Mouse (Mus musculus) stomach, embryonic 14.5 days (tissue): ENCODE measurements around the gene Tmem221. TPM values are rescaled to one million over a fixed set of nuclear protein-coding genes. Genes with fewer than 3 reads are reported as not detected.
"Not testable (repeated sequence)": the region's sequence is repeated elsewhere in the genome, so short reads cannot be mapped to it uniquely, and the experiment has no call there.

ENCODE experiments used
- ATAC-seq: fragments of 200-750 bp; cut with Nextera tagmentation; 2 replicates; pipeline ENCODE4 v1.8.0; 2017; ENCODE audit warnings: low read depth, moderate TSS enrichment; ENCODE audit not compliant: insufficient number of reproducible peaks, insufficient read depth, low FRiP score
- H3K27ac ChIP-seq: fragments of 300-500 bp; sonication (generic); 2 replicates; pipeline ENCODE4 v1.5.1; 2014; ENCODE audit warnings: mild to moderate bottlenecking, low read length, moderate library complexity, mixed read lengths
- H3K27me3 ChIP-seq: fragments of 300-500 bp; sonication (generic); 2 replicates; pipeline ENCODE4 v1.6.1; 2014; ENCODE audit warnings: low read length, control low read depth, mixed read lengths; ENCODE audit not compliant: control insufficient read depth, insufficient read depth
- H3K36me3 ChIP-seq: fragments of 300-500 bp; sonication (generic); 2 replicates; pipeline ENCODE4 v1.6.1; 2014; ENCODE audit warnings: mild to moderate bottlenecking, control low read depth, low read length, moderate library complexity, mixed read lengths; ENCODE audit not compliant: control insufficient read depth, insufficient read depth
- H3K4me1 ChIP-seq: fragments of 300-500 bp; sonication (generic); 2 replicates; pipeline ENCODE4 v1.6.1; 2014; ENCODE audit warnings: low read length, control low read depth, mixed read lengths; ENCODE audit not compliant: control insufficient read depth, insufficient read depth
- H3K4me2 ChIP-seq: fragments of 300-500 bp; sonication (generic); replicated peaks from 2 replicates; pipeline ENCODE4 v1.6.1; 2014; ENCODE audit warnings: low read depth, low read length, control low read depth
- H3K4me3 ChIP-seq: fragments of 300-500 bp; sonication (generic); 2 replicates; pipeline ENCODE4 v1.5.1; 2014; ENCODE audit warnings: low read depth, low read length, control low read depth
- H3K9ac ChIP-seq: fragments of 300-500 bp; sonication (generic); replicated peaks from 2 replicates; pipeline ENCODE4 v1.6.1; 2014; ENCODE audit warnings: low read depth, mild to moderate bottlenecking, control low read depth, low read length, moderate library complexity, mixed read lengths
- H3K9me3 ChIP-seq: fragments of 300-500 bp; sonication (generic); 2 replicates; pipeline ENCODE4 v1.6.1; 2016; ENCODE audit warnings: low read depth, low read length, control low read depth; ENCODE audit not compliant: control insufficient read depth
- WGBS: fragments of 180-500 bp; shearing (Covaris S2); extraction: QIAGEN DNeasy Blood & Tissue Kit; methylation state at CpG from one replicate; pipeline ENCODE4 v1.1.7; 2014; 5-methylcytosine and 5-hydroxymethylcytosine counted together
- polyA plus RNA-seq: library from polyadenylated mRNA; unstranded; fragments of >200 nt; fragmentation: Nextera tagmentation; extraction: Ambion mirVana; gene quantifications from 2 replicates; pipeline ENCODE4 v1.2.1, GENCODE M21; 2014

Gene Tmem221
- polyA plus RNA-seq, 1 experiment from 2014 or later, result 1.4 TPM

GRCm38 (mm10) chr8:71521634-71522033 is 37.0 kb downstream of the Tmem221 start:
- Histone ChIP-seq H3K9me3 (no peaks in the 10 kb centered on the region), H3K27me3 (0 out of 2 replicates have a peak, but pooled peaks cover 12% of the 10 kb centered on the region), H3K4me2 (no peak overlapping the region), H3K36me3 (no peaks in the 10 kb centered on the region), H3K27ac (no peak overlapping the region), H3K4me1 (peaks cover 10% of the 10 kb centered on the region; the same call in 1 of the 2 replicates), H3K9ac (no peak overlapping the region), H3K4me3 (no peak overlapping the region)
- 4% methylated on average over 17 of the region's 17 CpGs for WGBS
- ATAC-seq, result peak; percentile 78; the same call in 1 of the 2 replicates

DNA sequence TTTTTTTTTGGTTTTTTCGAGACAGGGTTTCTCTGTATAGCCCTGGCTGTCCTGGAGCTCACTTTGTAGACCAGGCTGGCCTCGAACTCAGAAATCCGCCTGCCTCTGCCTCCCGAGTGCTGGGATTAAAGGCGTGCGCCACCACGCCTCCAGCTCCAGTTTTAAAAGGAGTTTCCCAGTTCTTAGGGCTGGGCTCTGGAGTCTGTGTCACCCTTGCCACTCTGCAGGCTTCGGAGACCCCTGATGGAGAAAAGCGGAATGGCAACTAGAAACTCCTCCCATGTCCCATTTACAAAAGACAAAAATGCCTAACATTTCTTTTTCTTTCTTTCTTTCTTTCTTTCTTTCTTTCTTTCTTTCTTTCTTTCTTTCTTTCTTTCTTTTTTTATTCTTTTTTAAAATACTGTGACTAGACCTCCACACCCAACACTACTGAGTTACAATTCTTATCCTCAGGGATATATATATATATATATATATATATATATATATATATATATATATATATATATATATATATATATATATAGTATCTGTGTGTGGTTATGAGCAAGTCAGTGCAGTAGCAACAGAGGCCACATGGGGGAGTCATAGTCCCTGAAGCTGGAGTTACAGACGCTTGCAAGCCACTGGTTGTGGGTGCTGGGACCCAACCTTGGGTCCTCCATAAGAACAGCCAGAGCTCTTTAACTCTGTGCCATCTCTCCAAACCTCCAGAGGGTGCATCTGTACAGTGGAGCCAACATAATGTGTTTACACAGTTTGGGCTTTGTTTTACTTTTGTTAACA is 39.4 kb downstream of the Tmem221 start:
- not testable (repeated sequence) for ATAC-seq, H3K9ac ChIP-seq, H3K4me2 ChIP-seq, H3K4me3 ChIP-seq, H3K27ac ChIP-seq, H3K4me1 ChIP-seq, H3K9me3 ChIP-seq, H3K27me3 ChIP-seq, H3K36me3 ChIP-seq
- WGBS, result 42% methylated on average over 9 of the region's 10 CpGs

DNA sequence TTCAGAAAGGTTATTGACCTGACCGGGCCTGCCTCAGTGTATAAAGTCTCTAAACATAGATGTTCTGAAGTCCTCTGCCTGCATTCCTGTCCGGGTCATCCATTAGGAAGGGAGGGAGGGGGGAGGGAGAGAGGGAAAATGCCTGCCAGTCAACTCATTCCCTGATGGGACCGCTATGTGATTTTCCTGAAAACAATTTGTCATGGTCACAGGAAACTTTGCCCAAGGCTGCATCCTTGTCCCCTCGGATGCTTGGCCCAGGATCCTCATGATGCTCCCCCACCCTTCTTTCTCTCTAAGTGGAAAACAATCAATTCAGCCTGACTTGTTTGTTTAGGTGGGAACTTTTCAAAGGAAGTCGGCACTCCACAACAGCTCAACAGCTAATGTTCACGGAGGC is 41.9 kb downstream of the Tmem221 start:
- Histone ChIP-seq H3K9me3 (no peaks in the 10 kb centered on the region), H3K27me3 (no peaks in the 10 kb centered on the region), H3K4me1 (no peaks in the 10 kb centered on the region), H3K27ac (no peak overlapping the region), H3K36me3 (no peaks in the 10 kb centered on the region), H3K9ac (no peak overlapping the region), H3K4me3 (no peak overlapping the region), H3K4me2 (no peak overlapping the region)
- no peak for ATAC-seq
- 7% methylated on average over 6 of the region's 6 CpGs for WGBS

- no peaks in the 10 kb centered on the region for H3K4me1 ChIP-seq
- H3K4me2 ChIP-seq, result no peak overlapping the region
- ATAC-seq, result no peak
- H3K27ac ChIP-seq, result no peak overlapping the region
- H3K4me3 ChIP-seq, result no peak overlapping the region
- H3K9me3 ChIP-seq, result no peaks in the 10 kb centered on the region
- no peaks in the 10 kb centered on the region for H3K36me3 ChIP-seq
- no peaks in the 10 kb centered on the region for H3K27me3 ChIP-seq
- WGBS, result 69% methylated on average over 5 of the region's 5 CpGs
- H3K9ac ChIP-seq, result no peak overlapping the region
These were observed 43.6 kb downstream of the Tmem221 start for GRCm38 (mm10) chr8:71515043-71515442.

GRCm38 (mm10) chr8:71513018-71513754 is 45.5 kb downstream of the Tmem221 start:
- no peaks in the 10 kb centered on the region for H3K4me1 ChIP-seq
- no peaks in the 10 kb centered on the region for H3K9me3 ChIP-seq
- H3K36me3 ChIP-seq, result no peaks in the 10 kb centered on the region
- H3K4me3 ChIP-seq, result no peak overlapping the region
- no peak overlapping the region for H3K27ac ChIP-seq
- H3K27me3 ChIP-seq, result peaks cover 2% of the 10 kb centered on the region
- 72% methylated on average over 15 of the region's 15 CpGs for WGBS
- no peak for ATAC-seq
- H3K4me2 ChIP-seq, result no peak overlapping the region
- no peak overlapping the region for H3K9ac ChIP-seq

DNA sequence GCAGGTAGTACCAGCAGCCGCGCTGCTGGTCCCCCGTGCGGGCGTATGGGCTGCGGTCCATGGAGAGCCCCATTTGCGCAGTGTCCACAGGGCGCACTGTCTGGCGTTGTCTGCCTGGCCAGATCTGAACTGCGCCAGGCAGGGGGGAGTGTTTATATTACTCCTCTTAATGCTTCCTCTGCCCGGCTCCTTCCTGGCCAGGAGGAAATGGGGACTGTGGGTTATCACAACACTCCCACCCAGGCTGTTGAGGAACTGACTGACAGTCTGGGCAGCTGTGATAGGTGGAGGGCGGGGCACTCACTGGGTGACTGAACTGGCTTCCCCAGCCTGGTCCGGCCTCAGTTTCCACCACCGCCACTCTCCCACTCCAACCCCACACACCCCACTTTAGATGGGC is 47.0 kb downstream of the Tmem221 start, which contains the start of gene Plvap:
TSS of gene Plvap (minus strand) at position 109 of the 400 bp plus-strand sequence.
- Histone ChIP-seq H3K4me1 (no peaks in the 10 kb centered on the region), H3K27me3 (peaks cover 16% of the 10 kb centered on the region), H3K36me3 (no peaks in the 10 kb centered on the region), H3K4me2 (no peak within 1 kb of the TSS), H3K27ac (no peak within 1 kb of the TSS), H3K9me3 (no peaks in the 10 kb centered on the region), H3K4me3 (peak within 1 kb of the TSS; percentile 8; the same call in 1 of the 2 replicates), H3K9ac (no peak within 1 kb of the TSS)
- 26% methylated on average over 14 of the region's 14 CpGs for WGBS
- ATAC-seq, result no peak

DNA sequence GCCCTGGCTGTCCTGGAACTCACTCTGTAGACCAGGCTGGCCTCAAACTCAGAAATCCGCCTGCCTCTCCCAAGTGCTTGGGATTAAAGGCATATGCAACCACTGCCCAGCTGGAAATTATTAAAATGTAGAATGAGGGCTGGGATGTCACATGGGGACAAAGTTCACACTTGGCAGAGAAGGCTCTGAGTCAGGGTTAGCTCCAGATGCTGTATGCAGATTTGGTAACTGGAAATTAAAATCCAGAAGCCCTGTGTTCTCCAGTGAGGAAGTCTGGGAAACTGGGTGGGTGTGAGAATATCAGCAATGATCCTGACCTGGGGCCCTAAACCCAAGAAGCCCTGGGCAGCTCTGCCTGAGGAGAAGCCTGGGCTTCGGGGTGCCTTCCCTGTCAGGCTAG is 49.4 kb downstream of the Tmem221 start:
- peaks cover 22% of the 10 kb centered on the region for H3K27me3 ChIP-seq
- H3K4me3 ChIP-seq, result no peak overlapping the region
- 0 out of 2 replicates have a peak overlapping the region, but pooled peaks have one; percentile 20 for H3K4me2 ChIP-seq

DNA sequence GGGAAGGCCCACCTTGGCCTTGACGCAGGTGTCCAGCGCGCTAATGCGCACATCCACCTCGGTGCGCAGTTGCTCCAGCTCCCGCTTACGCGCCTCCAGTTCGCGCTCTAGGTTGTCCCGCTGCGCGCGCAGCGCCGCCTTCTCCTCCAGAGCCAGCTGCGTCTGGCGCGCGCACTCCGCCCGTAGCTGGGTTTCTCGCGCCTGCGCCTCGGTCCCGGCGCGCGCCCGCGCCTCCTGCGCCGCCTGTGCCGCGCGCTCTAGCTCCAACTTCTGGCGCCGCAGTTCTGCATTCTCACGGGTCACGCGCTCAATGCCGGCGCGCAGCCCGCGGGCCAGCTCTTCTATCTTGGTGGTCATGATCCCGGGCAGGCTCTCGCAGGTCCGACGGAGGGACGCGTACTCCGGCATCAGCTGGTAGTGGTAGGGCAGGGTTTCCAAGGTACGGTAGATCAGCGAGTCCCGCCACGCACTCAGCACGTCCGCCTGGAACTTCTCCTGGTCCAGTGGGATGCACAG is 51.0 kb downstream of the Tmem221 start:
- H3K4me1 ChIP-seq, result no peaks in the 10 kb centered on the region
- ATAC-seq, result peak; percentile 74; the same call in 1 of the 2 replicates
- H3K9ac ChIP-seq, result 0 out of 2 replicates have a peak overlapping the region, but pooled peaks have one; percentile 11
- no peak overlapping the region for H3K27ac ChIP-seq
- no peaks in the 10 kb centered on the region for H3K36me3 ChIP-seq
- H3K4me3 ChIP-seq, result peak overlapping the region; percentile 40
- no peaks in the 10 kb centered on the region for H3K9me3 ChIP-seq
- peaks cover 22% of the 10 kb centered on the region for H3K27me3 ChIP-seq
- H3K4me2 ChIP-seq, result peak overlapping the region; percentile 61
- WGBS, result under 1% methylated on average over 61 of the region's 61 CpGs

More for the DNA sequence above, 49.4 kb downstream of the Tmem221 start:
- ATAC-seq, result no peak
- 71% methylated on average over 2 of the region's 2 CpGs for WGBS
- no peaks in the 10 kb centered on the region for H3K9me3 ChIP-seq
- no peak overlapping the region for H3K9ac ChIP-seq
- no peaks in the 10 kb centered on the region for H3K4me1 ChIP-seq
- H3K36me3 ChIP-seq, result no peaks in the 10 kb centered on the region
- no peak overlapping the region for H3K27ac ChIP-seq
